In genomic region chr1:77433148-77433547, GRCm38 (mm10) we compare ENCODE assay signal across 19 mouse cellular contexts.
DNase-seq lines count a peak whose midpoint lies in the region; ATAC-seq and TF ChIP-seq lines count a peak whose summit lies in the region.
"Had no signal": no experiment of that assay in that cellular context is flagged by ENCODE, and none has a peak within 500 bp of the region (broad histone marks: within the 10 kb centered on the region; RNA-seq: fewer than 3 reads in every experiment).

No protein-coding gene starts in this region.

- DNase-seq in forebrain, postnatal 0 days = no peak
- no peak for DNase-seq in forebrain, embryonic 10.5 days (ENCODE audit: extremely low spot score, low spot score)
- no peak for DNase-seq in layer of hippocampus, adult 2 months (ENCODE audit: low spot score in 2 of 2)
- DNase-seq in layer of hippocampus, postnatal 25 days (ENCODE audit: extremely low spot score in 1 of 2, low spot score in 1 of 2) = no peak
- DNase-seq in Patski (ENCODE audit: low read depth, low spot score) = no peak
- no peak for DNase-seq in adrenal gland, postnatal 14 days
- DNase-seq in kidney, adult 9 months = no peak
- DNase-seq: adrenal gland, postnatal 10 days; B cell, adult 2 months; cerebellum, adult 11-12 months; cerebellum, adult 9-10 months; gastrocnemius, postnatal 36 days; heart, postnatal 14 days; kidney, adult 11 months had no signal

- no peak overlapping the region for H3K4me3 ChIP-seq in forebrain, postnatal 0 days (ENCODE audit: low read depth, low read length)
- no peak overlapping the region for H3K4me3 ChIP-seq in forebrain, embryonic 10.5 days
- no peak overlapping the region for H3K4me3 ChIP-seq in layer of hippocampus, adult 2 months
- H3K4me3 ChIP-seq: embryonic facial prominence, embryonic 10.5 days; heart, embryonic 10.5 days had no signal

- TF ChIP-seq CTCF in forebrain, postnatal 0 days (IDR thresholded peaks at IDR 0.05; ENCODE audit: low read depth) = peak; percentile 17; the same call in 1 of the 2 replicates
- peak; percentile 56 for TF ChIP-seq CTCF in layer of hippocampus, adult 2 months (conservative IDR thresholded peaks at IDR 0.05)
- TF ChIP-seq CTCF in Patski (IDR thresholded peaks at IDR 0.05) = peak; percentile 17

- 92% methylated on average over 3 of the region's 3 CpGs for WGBS in forebrain, postnatal 0 days
- 93% methylated on average over 3 of the region's 3 CpGs for WGBS in forebrain, embryonic 10.5 days

- no peaks in the 10 kb centered on the region for H3K27me3 ChIP-seq in forebrain, postnatal 0 days (ENCODE audit: insufficient read depth, low read length)
- no peaks in the 10 kb centered on the region; the same call in 1 of the 2 replicates for H3K27me3 ChIP-seq in forebrain, embryonic 10.5 days (ENCODE audit: poor library complexity, severe bottlenecking)
- H3K27me3 ChIP-seq in Patski = no peaks in the 10 kb centered on the region

- POLR2A ChIA-PET in Patski (lab: Charles Lee) = interaction anchor here (0.5 to 1.4 kb wide), 2 partner anchors 8 to 9 kb away, joined by 4 read pairs; no protein-coding TSS in a partner anchor

- H3K4me2 ChIP-seq in forebrain, postnatal 0 days (ENCODE audit: low read depth) = no peak overlapping the region
- H3K4me2 ChIP-seq: hindbrain, embryonic 14.5 days had no signal

- no peaks in the 10 kb centered on the region for H3K36me3 ChIP-seq in forebrain, postnatal 0 days (ENCODE audit: insufficient read depth)
- peaks cover 44% of the 10 kb centered on the region for H3K36me3 ChIP-seq in forebrain, embryonic 10.5 days (replicated peaks)
- H3K36me3 ChIP-seq: heart, embryonic 10.5 days had no signal

- no peak for ATAC-seq in forebrain, postnatal 0 days
- ATAC-seq in Patski = no peak
- ATAC-seq: CD4-positive, CD25-positive, alpha-beta regulatory T cell, adult 4 months; forebrain, embryonic 14.5 days had no signal

- H3K4me1 ChIP-seq in forebrain, postnatal 0 days (ENCODE audit: insufficient read depth) = no peaks in the 10 kb centered on the region; the same call in none of the 2 replicates
- H3K4me1 ChIP-seq in forebrain, embryonic 10.5 days = peaks cover 38% of the 10 kb centered on the region

- CTCF ChIA-PET in Patski (lab: Charles Lee) = no interaction called here

- H3K9ac ChIP-seq in forebrain, postnatal 0 days = no peak overlapping the region
- H3K9ac ChIP-seq: hindbrain, embryonic 14.5 days had no signal

- H3K9me3 ChIP-seq in forebrain, postnatal 0 days (ENCODE audit: low read length) = no peaks in the 10 kb centered on the region
- H3K9me3 ChIP-seq in forebrain, embryonic 10.5 days = no peaks in the 10 kb centered on the region
- H3K9me3 ChIP-seq: embryonic facial prominence, embryonic 10.5 days; heart, embryonic 10.5 days had no signal

- in situ Hi-C loops in Patski (cut with MboI; ENCODE audit: low pct_unique_long_range_greater_than_20kb) = no loop called here

- H3K27ac ChIP-seq in forebrain, postnatal 0 days (ENCODE audit: low read depth, low read length) = no peak overlapping the region
- H3K27ac ChIP-seq in forebrain, embryonic 10.5 days = no peak overlapping the region
- H3K27ac ChIP-seq in layer of hippocampus, adult 2 months = no peak overlapping the region
- H3K27ac ChIP-seq: embryonic facial prominence, embryonic 10.5 days; heart, embryonic 10.5 days; hindbrain, embryonic 14.5 days had no signal
